Mouse (Mus musculus) embryonic facial prominence, embryonic 13.5 days (tissue): ENCODE data around the gene Zscan10. TPM values are rescaled to one million over a fixed set of nuclear protein-coding genes. Genes with fewer than 3 reads are reported as not detected.

Experiments used
- ATAC-seq: fragments of 200-750 bp; cut with Nextera tagmentation; 2 replicates; pipeline ENCODE4 v1.8.0; 2017; ENCODE audit warnings: low read depth; ENCODE audit not compliant: insufficient number of reproducible peaks, insufficient read depth, low FRiP score, low TSS enrichment
- H3K27ac ChIP-seq: fragments of 300-500 bp; sonication (generic); 2 replicates; pipeline ENCODE4 v1.5.1; 2015; ENCODE audit warnings: moderate library complexity, mild to moderate bottlenecking, inconsistent platforms
- H3K27me3 ChIP-seq: fragments of 300-500 bp; sonication (generic); 2 replicates; pipeline ENCODE4 v1.6.1; 2015; ENCODE audit warnings: mild to moderate bottlenecking, inconsistent platforms
- H3K36me3 ChIP-seq: fragments of 300-500 bp; sonication (generic); 2 replicates; pipeline ENCODE4 v1.6.1; 2015; ENCODE audit warnings: mild to moderate bottlenecking, inconsistent platforms
- H3K4me1 ChIP-seq: fragments of 300-500 bp; sonication (generic); 2 replicates; pipeline ENCODE4 v1.6.1; 2015; ENCODE audit warnings: inconsistent platforms
- H3K4me2 ChIP-seq: fragments of 300-500 bp; sonication (generic); 2 replicates; pipeline ENCODE4 v1.6.1; 2015; ENCODE audit warnings: moderate library complexity, mild to moderate bottlenecking, inconsistent platforms
- H3K4me3 ChIP-seq: fragments of 300-500 bp; sonication (generic); 2 replicates; pipeline ENCODE4 v1.5.1; 2015; ENCODE audit warnings: mild to moderate bottlenecking, inconsistent platforms
- H3K9ac ChIP-seq: fragments of 300-500 bp; sonication (generic); 2 replicates; pipeline ENCODE4 v1.6.1; 2015; ENCODE audit warnings: mild to moderate bottlenecking, inconsistent platforms
- H3K9me3 ChIP-seq: fragments of 300-500 bp; sonication (generic); 2 replicates; pipeline ENCODE4 v1.6.1; 2016; ENCODE audit warnings: inconsistent platforms
- WGBS: fragments of 180-500 bp; shearing (Covaris S2); methylation state at CpG from one replicate; pipeline ENCODE4 v1.1.7; 2015; ENCODE audit warnings: mixed read lengths; 5-methylcytosine and 5-hydroxymethylcytosine counted together
- polyA plus RNA-seq: library from polyadenylated mRNA; unstranded; fragments of >200 nt; fragmentation: Nextera tagmentation; extraction: Ambion mirVana; gene quantifications from 2 replicates; pipeline ENCODE4 v1.2.1, GENCODE M21; 2015

Gene Zscan10
- 0.27 and 0.37 TPM in 2 replicates for polyA plus RNA-seq

DNA sequence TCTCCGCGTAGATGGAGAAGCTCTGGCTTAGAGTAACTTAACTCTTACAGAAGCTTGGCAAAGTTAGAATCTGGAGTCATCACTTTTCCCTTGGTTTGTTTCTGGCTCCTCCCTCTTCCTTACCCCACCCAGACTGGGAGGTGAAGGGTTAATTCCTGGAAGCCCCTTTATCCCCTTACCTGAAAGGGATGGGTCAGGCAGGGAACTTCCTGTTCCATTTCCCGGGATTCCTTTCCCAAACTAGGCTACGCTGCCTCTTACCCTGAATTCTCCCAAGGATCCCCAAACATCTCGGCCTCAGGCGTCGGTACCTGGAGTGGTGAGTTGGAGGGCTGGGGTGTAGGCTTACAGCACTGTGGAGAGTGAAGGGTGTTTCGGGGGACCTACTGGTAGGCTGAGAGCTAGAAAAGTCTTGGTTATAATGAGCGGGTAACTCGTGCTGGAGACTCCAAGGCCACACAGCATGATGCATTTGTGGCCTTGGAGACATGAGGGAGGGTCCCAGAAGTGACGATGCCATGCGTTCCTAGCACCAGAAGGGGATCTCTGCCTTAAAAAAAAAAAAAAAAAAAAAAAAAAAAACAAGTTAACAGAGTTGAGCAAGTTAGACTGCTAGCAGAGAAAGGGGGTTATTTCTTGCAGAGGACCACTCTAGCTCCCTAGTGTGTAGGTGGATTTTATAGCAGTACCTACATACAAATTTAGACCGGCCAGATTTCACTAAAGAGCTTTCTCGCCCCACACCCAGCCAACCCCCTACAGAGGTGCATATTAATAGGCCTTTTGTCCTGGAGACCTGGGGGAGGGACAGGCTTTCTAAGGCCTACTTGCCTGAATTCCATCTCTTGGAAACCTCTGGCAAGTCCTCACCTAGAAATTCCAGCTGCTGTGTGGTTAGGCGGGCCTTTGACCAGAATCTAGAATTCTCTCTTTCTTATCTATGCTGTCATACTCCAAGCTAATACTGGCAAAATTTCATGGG lies at the start of gene Zscan10:
Gene Zscan10, plus strand, starts transcription at position 216 of the 982 bp plus-strand sequence.
- Histone ChIP-seq H3K36me3 (no peaks in the 10 kb centered on the region), H3K27ac (peak within 1 kb of the TSS; percentile 95; the same call in 1 of the 2 replicates), H3K27me3 (no peaks in the 10 kb centered on the region), H3K4me2 (peak within 1 kb of the TSS; percentile 78), H3K4me3 (peak within 1 kb of the TSS; percentile 47; the same call in 1 of the 2 replicates), H3K9ac (peak within 1 kb of the TSS; percentile 74; the same call in 1 of the 2 replicates), H3K9me3 (no peaks in the 10 kb centered on the region), H3K4me1 (peaks cover 28% of the 10 kb centered on the region)
- ATAC-seq, result no peak
- WGBS, result 39% methylated on average over 15 of the region's 15 CpGs

- peaks cover 15% of the 10 kb centered on the region; the same call in 1 of the 2 replicates for H3K4me1 ChIP-seq
- peak overlapping the region; percentile 57 for H3K4me3 ChIP-seq
- peak overlapping the region; percentile 80 for H3K4me2 ChIP-seq
- H3K9ac ChIP-seq, result peak overlapping the region; percentile 78
- no peaks in the 10 kb centered on the region for H3K9me3 ChIP-seq
- H3K36me3 ChIP-seq, result peaks cover 16% of the 10 kb centered on the region
- ATAC-seq, result no peak
- no peaks in the 10 kb centered on the region for H3K27me3 ChIP-seq
- under 1% methylated on average over 15 of the region's 15 CpGs for WGBS
- peak overlapping the region; percentile 83 for H3K27ac ChIP-seq
Observed at GRCm38 (mm10) chr17:23550856-23551255, 49.8 kb upstream of the Zscan10 start.

- H3K4me2 ChIP-seq, result peak overlapping the region; percentile 80
- peak overlapping the region; percentile 57 for H3K4me3 ChIP-seq
- H3K9me3 ChIP-seq, result no peaks in the 10 kb centered on the region
- ATAC-seq, result no peak
- no peaks in the 10 kb centered on the region for H3K27me3 ChIP-seq
- peaks cover 15% of the 10 kb centered on the region; the same call in 1 of the 2 replicates for H3K4me1 ChIP-seq
- no peak overlapping the region for H3K27ac ChIP-seq
- peak overlapping the region; percentile 78 for H3K9ac ChIP-seq
- peaks cover 21% of the 10 kb centered on the region for H3K36me3 ChIP-seq
Observed at GRCm38 (mm10) chr17:23551416-23551815, 49.2 kb upstream of the Zscan10 start.

DNA sequence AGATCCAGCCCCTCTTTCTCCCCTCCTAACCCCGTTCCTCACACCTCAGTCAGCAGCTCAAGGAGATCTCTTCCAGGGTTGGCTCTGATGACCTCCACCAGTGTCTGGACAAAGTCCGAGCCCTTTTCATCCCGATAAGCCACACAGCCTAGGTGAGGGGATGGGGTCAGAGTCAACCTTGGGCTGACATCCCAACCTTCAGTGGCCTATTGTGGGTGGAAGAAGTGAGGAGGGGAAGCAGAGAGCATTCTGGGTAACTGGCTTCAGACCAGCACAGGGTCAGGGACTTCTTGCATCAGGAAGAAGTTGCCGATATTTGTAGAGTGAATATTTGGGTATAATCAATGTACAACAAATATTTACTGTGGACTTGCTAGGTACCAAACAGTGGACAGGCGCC lies 48.7 kb upstream of the Zscan10 start:
- Histone ChIP-seq H3K9ac (no peak overlapping the region), H3K4me2 (no peak overlapping the region), H3K27me3 (no peaks in the 10 kb centered on the region), H3K27ac (no peak overlapping the region), H3K4me1 (peaks cover 15% of the 10 kb centered on the region; the same call in 1 of the 2 replicates), H3K4me3 (no peak overlapping the region), H3K36me3 (peaks cover 27% of the 10 kb centered on the region), H3K9me3 (no peaks in the 10 kb centered on the region)
- WGBS, result 65% methylated on average over 5 of the region's 5 CpGs
- no peak for ATAC-seq

DNA sequence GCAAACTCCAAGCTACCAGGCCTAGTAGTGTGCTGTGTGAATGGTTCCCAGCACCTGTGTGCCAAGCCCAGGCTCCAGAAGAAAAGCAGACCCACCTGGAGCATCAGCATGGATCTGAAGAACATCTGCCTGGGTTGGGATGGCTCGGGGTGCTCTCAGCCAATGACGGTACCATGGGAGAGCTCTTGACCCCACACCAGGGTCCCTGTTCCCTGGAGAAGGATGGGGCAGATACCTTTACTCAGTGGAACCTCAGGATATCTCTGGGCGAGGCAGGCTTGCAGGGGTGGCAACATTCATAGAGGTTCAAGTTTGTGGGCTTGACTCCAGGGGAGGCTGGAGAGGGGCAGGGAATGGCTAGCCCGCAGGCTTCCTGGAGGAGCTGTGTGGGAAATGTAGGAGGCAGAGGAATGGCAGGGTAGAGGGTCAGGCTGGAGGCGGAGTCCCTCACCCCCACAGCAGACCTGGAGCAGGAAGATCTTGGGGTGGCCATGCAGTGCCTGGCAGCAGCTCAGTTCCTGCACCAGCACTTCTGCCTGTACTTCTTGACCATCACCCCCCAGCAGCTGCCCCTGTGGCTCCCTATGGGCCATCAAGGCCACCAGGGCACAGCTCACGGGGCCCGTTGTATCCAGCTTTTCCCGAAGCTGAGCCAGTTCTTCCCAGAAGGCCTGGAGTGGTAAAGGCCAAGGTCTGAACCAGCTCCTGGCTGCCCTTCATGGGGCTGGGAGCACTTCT lies 47.6 kb upstream of the Zscan10 start:
- no peak overlapping the region for H3K4me2 ChIP-seq
- peaks cover 38% of the 10 kb centered on the region for H3K36me3 ChIP-seq
- no peaks in the 10 kb centered on the region for H3K27me3 ChIP-seq
- 86% methylated on average over 8 of the region's 8 CpGs for WGBS
- no peak overlapping the region for H3K4me3 ChIP-seq
- no peak overlapping the region for H3K27ac ChIP-seq
- no peak for ATAC-seq
- no peak overlapping the region for H3K9ac ChIP-seq
- peaks cover 15% of the 10 kb centered on the region; the same call in 1 of the 2 replicates for H3K4me1 ChIP-seq
- no peaks in the 10 kb centered on the region for H3K9me3 ChIP-seq

DNA sequence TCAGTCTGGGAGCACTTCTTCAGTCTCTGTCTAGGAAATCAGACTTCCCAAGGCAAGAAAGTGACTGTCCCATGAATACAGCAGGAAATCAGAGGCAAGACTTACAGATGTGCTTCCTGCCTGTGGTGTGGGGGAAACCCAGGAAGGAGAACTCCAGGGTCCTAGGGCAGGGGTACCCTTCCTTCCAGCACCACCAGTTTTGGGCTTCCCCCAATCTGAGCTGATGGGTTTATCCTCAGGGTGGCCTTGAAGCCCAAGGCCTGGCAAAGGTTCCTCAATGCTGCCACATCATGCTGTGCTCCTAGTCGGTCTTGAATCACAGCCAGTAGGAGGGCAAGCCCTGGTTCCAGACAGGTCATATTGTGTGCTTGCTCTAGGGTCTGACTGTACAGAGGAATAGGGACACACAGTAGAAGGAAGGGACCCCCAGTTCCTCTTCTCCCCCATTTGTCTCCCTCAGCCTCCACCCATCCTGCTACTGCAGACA lies 47.0 kb upstream of the Zscan10 start:
- H3K4me1 ChIP-seq, result peaks cover 14% of the 10 kb centered on the region; the same call in 1 of the 2 replicates
- no peak overlapping the region for H3K9ac ChIP-seq
- H3K27ac ChIP-seq, result no peak overlapping the region
- H3K27me3 ChIP-seq, result no peaks in the 10 kb centered on the region
- WGBS, result 57% methylated on average over 1 of the region's 1 CpGs
- no peak for ATAC-seq
- no peak overlapping the region for H3K4me3 ChIP-seq
- no peaks in the 10 kb centered on the region for H3K9me3 ChIP-seq
- peaks cover 44% of the 10 kb centered on the region for H3K36me3 ChIP-seq
- no peak overlapping the region for H3K4me2 ChIP-seq

DNA sequence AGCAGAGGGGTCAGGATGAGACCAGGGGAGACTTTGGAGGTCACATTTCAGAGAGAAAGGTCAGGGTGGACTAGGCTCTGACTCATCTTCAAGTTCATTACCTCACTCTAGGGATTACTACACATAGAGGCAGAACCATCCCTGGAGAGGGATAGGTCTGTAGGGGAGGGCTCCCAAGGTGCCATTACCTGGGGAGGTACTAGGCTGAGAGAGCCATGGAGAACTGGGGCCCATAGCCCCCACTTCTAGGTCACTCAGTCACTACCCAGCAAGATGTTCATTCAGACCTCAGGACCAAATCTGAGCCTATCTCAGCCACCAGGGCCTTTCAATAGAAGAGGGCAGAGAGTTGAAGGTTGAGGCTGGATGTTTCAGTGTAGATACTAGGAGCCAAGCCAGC lies 46.3 kb upstream of the Zscan10 start:
- Histone ChIP-seq H3K4me1 (peaks cover 10% of the 10 kb centered on the region; the same call in 1 of the 2 replicates), H3K9ac (no peak overlapping the region), H3K36me3 (peaks cover 50% of the 10 kb centered on the region), H3K27ac (no peak overlapping the region), H3K9me3 (no peaks in the 10 kb centered on the region), H3K4me3 (no peak overlapping the region), H3K27me3 (no peaks in the 10 kb centered on the region), H3K4me2 (no peak overlapping the region)
- no peak for ATAC-seq

DNA sequence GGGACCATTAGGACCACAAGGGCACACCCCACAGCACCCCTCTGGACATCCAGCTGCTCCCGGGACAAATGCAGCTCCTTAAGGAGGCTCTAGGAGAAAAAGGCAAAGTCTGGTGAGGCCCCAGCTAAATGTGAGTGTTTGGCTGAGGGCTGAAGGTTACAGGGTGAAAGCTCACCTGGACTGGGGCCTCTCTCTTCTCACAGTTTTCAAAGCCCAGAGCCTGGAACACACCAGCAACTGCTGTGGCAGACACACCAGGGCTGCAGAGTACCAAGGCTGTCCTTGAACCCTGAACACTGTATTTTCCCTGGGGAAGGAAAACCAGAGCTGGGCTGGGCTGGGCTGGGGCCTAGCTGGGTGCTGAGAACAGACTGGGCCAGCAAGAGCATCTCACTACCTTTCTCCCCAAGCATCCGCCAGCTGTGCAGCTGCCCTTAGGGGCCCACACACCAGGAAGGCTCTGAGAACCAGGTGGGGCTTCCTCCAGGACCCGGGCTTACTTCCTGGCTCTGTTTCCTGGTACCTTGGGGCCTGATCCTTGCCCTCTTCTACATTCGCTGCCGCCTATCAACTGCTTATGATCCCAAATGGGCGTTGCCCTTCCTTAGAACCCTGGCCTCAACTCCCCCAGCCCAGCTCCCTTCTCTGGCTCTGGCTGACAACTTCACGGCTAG lies 45.3 kb upstream of the Zscan10 start:
- Histone ChIP-seq H3K4me1 (peaks cover 7% of the 10 kb centered on the region; the same call in 1 of the 2 replicates), H3K27me3 (no peaks in the 10 kb centered on the region), H3K4me2 (no peak overlapping the region), H3K9me3 (no peaks in the 10 kb centered on the region), H3K27ac (no peak overlapping the region), H3K9ac (0 out of 2 replicates have a peak overlapping the region, but pooled peaks have one; percentile 40), H3K4me3 (no peak overlapping the region), H3K36me3 (peaks cover 59% of the 10 kb centered on the region)
- ATAC-seq, result no peak
- 77% methylated on average over 7 of the region's 7 CpGs for WGBS

DNA sequence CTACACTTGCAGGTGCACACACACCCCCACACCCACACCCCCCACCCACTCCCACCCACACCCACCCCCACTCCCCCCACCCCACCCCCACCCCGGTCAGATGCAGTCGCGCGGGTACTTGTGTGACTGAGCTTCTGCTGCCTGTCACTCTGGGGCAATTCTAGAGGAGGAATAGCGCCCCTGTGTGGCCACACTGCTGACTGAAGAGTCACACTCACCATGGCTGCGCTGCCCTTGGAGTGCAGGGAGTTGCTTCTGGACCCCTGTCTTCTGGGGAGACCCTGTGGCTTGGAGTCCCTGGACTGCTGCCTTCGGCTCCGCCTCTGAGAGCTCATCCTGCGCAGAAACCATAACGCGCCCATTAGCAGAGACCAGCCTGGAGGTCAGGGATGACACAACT lies 40.9 kb upstream of the Zscan10 start:
- no peak for ATAC-seq
- H3K36me3 ChIP-seq, result peaks cover 67% of the 10 kb centered on the region
- H3K9me3 ChIP-seq, result no peaks in the 10 kb centered on the region
- no peak overlapping the region for H3K27ac ChIP-seq
- H3K4me2 ChIP-seq, result no peak overlapping the region
- H3K9ac ChIP-seq, result no peak overlapping the region
- H3K27me3 ChIP-seq, result no peaks in the 10 kb centered on the region
- H3K4me1 ChIP-seq, result peaks cover 9% of the 10 kb centered on the region
- 60% methylated on average over 11 of the region's 11 CpGs for WGBS
- no peak overlapping the region for H3K4me3 ChIP-seq

DNA sequence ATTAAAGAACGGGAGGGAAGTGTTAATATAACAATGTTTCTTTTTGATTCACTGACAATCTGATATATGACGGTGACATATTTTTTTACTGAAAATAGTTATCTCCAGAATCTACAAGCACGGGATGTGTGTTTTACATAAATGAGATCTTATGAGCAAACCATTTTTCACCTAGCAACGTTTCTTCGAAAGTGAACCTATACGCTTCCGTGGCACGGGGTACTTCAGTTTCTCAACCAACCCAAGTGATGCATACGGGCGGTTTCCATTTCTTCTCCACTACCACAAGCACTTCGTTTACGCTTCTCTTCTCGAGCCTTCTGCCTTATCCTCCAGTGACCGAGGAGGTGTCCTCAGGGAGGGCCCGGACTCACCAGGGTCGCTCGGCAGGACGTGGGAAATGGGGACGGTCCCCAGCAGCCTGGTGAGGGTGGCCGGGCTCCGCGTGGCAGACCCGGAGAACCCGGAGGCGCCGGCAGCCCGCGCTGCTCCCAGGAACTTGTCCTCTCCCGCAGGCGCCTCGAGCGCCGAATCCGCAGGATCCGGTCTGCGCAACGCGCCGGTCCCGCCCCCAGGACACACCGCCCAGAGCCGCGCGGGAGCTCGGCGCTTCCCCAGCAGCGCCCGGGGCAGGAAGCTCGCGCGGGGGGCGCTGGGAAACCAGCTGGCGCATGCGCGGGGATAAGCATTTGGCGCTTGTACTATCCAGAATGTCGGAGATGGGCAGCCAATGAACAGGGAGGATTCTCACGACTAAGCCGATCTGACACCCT lies 36.9 kb upstream of the Zscan10 start, which contains the start of gene Zfp213:
Gene Zfp213, minus strand, starts transcription at position 644 of the 773 bp plus-strand sequence.
- WGBS, result under 1% methylated on average over 59 of the region's 59 CpGs
- peaks cover 27% of the 10 kb centered on the region for H3K36me3 ChIP-seq
- peak; percentile 93 for ATAC-seq

More for the DNA sequence above, 36.9 kb upstream of the Zscan10 start, which contains the start of gene Zfp213:
- H3K4me3 ChIP-seq, result peak within 1 kb of the TSS; percentile 79
- peaks cover 14% of the 10 kb centered on the region for H3K4me1 ChIP-seq
- no peaks in the 10 kb centered on the region for H3K9me3 ChIP-seq
- peak within 1 kb of the TSS; percentile 95 for H3K27ac ChIP-seq
- peak within 1 kb of the TSS; percentile 97 for H3K9ac ChIP-seq
- H3K4me2 ChIP-seq, result peak within 1 kb of the TSS; percentile 80
- no peaks in the 10 kb centered on the region for H3K27me3 ChIP-seq
